Mouse (Mus musculus): ENCODE data around the gene Lhfpl4. TPM values are rescaled to one million over a fixed set of nuclear protein-coding genes. Genes with fewer than 3 reads are reported as not detected.
A peak's percentile ranks its signal among the peaks of the same experiment; 100 is the strongest.

The Lhfpl4 gene
- polyA plus RNA-seq, 1 experiment from 2014 or later = 1.2 TPM

GRCm38 (mm10) chr6:113160106-113160505, 35.1 kb downstream of the Lhfpl4 start:
- ATAC-seq (replicated peaks; ENCODE audit: low FRiP score, low TSS enrichment, low read depth) = no peak
- H3K4me3 ChIP-seq (ENCODE audit: low read depth, low read length) = no peak overlapping the region
- no peaks in the 10 kb centered on the region for H3K27me3 ChIP-seq (replicated peaks; ENCODE audit: control insufficient read depth, insufficient read depth, low read length)
- no peak overlapping the region for H3K27ac ChIP-seq (ENCODE audit: low read depth)
- 97% methylated on average over 10 of the region's 10 CpGs for WGBS
- H3K36me3 ChIP-seq (ENCODE audit: control insufficient read depth, insufficient read depth, low read length) = peaks cover 21% of the 10 kb centered on the region
- no peak for DNase-seq (ENCODE audit: low spot score)
- no peaks in the 10 kb centered on the region for H3K9me3 ChIP-seq (ENCODE audit: control insufficient read depth, low read length)
- no peak overlapping the region for H3K4me2 ChIP-seq (ENCODE audit: low read length)
- no peak overlapping the region for H3K9ac ChIP-seq (ENCODE audit: low read length)
- H3K4me1 ChIP-seq (replicated peaks; ENCODE audit: control insufficient read depth, insufficient read depth, low read length) = no peaks in the 10 kb centered on the region

DNA sequence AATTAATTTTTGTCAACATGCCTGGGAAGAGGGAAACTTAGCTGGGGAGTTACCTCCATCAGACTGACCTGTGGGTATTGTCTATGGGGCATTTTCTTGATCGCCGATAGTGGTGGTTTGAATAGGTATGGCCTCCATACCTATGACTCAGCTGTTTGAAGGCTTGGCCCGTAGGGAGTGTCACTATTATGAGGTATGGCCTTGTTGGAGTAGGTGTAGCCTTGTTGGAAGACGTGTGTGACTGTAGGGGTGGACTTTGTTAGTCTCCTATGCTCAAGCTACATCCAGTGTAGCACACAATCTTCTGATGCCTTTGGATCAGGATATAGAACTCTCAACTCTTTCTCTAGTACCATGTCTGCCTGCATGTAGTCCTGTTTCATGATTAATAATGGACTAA, 39.1 kb downstream of the Lhfpl4 start:
- Histone ChIP-seq H3K9me3 (ENCODE audit: control insufficient read depth, low read length) (no peaks in the 10 kb centered on the region), H3K4me3 (ENCODE audit: low read depth, low read length) (no peak overlapping the region), H3K27ac (ENCODE audit: low read depth) (no peak overlapping the region), H3K36me3 (ENCODE audit: control insufficient read depth, insufficient read depth, low read length) (peaks cover 61% of the 10 kb centered on the region), H3K4me2 (ENCODE audit: low read length) (no peak overlapping the region), H3K4me1 (replicated peaks; ENCODE audit: control insufficient read depth, insufficient read depth, low read length) (no peaks in the 10 kb centered on the region), H3K27me3 (replicated peaks; ENCODE audit: control insufficient read depth, insufficient read depth, low read length) (no peaks in the 10 kb centered on the region), H3K9ac (ENCODE audit: low read length) (no peak overlapping the region)
- ATAC-seq (replicated peaks; ENCODE audit: low FRiP score, low TSS enrichment, low read depth) = no peak; the same call in 1 of the 2 replicates
- DNase-seq (ENCODE audit: low spot score) = peak; percentile 39
- WGBS = 86% methylated on average over 4 of the region's 4 CpGs

- H3K36me3 ChIP-seq (ENCODE audit: control insufficient read depth, insufficient read depth, low read length) = peaks cover 69% of the 10 kb centered on the region
- no peak overlapping the region for H3K4me2 ChIP-seq (ENCODE audit: low read length)
- no peak overlapping the region for H3K9ac ChIP-seq (ENCODE audit: low read length)
- H3K27ac ChIP-seq (ENCODE audit: low read depth) = no peak overlapping the region
- DNase-seq (ENCODE audit: low spot score) (peak; percentile 41), ATAC-seq (replicated peaks; ENCODE audit: low FRiP score, low TSS enrichment, low read depth) (no peak)
- no peak overlapping the region for H3K4me3 ChIP-seq (ENCODE audit: low read depth, low read length)
- H3K27me3 ChIP-seq (replicated peaks; ENCODE audit: control insufficient read depth, insufficient read depth, low read length) = no peaks in the 10 kb centered on the region
- no peaks in the 10 kb centered on the region for H3K9me3 ChIP-seq (ENCODE audit: control insufficient read depth, low read length)
- 89% methylated on average over 6 of the region's 6 CpGs for WGBS
- no peaks in the 10 kb centered on the region for H3K4me1 ChIP-seq (replicated peaks; ENCODE audit: control insufficient read depth, insufficient read depth, low read length)
These were observed 40.3 kb downstream of the Lhfpl4 start for GRCm38 (mm10) chr6:113154886-113155285.

GRCm38 (mm10) chr6:113154071-113154470, 41.1 kb downstream of the Lhfpl4 start:
- no peak overlapping the region for H3K9ac ChIP-seq (ENCODE audit: low read length)
- H3K4me3 ChIP-seq (ENCODE audit: low read depth, low read length) = no peak overlapping the region
- H3K4me1 ChIP-seq (replicated peaks; ENCODE audit: control insufficient read depth, insufficient read depth, low read length) = no peaks in the 10 kb centered on the region
- ATAC-seq (replicated peaks; ENCODE audit: low FRiP score, low TSS enrichment, low read depth) (no peak), DNase-seq (ENCODE audit: low spot score) (peak; percentile 47)
- no peak overlapping the region for H3K27ac ChIP-seq (ENCODE audit: low read depth)
- H3K36me3 ChIP-seq (ENCODE audit: control insufficient read depth, insufficient read depth, low read length) = peaks cover 77% of the 10 kb centered on the region
- H3K4me2 ChIP-seq (ENCODE audit: low read length) = no peak overlapping the region
- 94% methylated on average over 8 of the region's 8 CpGs for WGBS
- no peaks in the 10 kb centered on the region for H3K27me3 ChIP-seq (replicated peaks; ENCODE audit: control insufficient read depth, insufficient read depth, low read length)
- no peaks in the 10 kb centered on the region for H3K9me3 ChIP-seq (ENCODE audit: control insufficient read depth, low read length)

- DNase-seq (ENCODE audit: low spot score) (no peak), ATAC-seq (replicated peaks; ENCODE audit: low FRiP score, low TSS enrichment, low read depth) (no peak)
- no peaks in the 10 kb centered on the region for H3K4me1 ChIP-seq (replicated peaks; ENCODE audit: control insufficient read depth, insufficient read depth, low read length)
- no peak overlapping the region for H3K9ac ChIP-seq (ENCODE audit: low read length)
- H3K4me2 ChIP-seq (ENCODE audit: low read length) = no peak overlapping the region
- no peaks in the 10 kb centered on the region for H3K27me3 ChIP-seq (replicated peaks; ENCODE audit: control insufficient read depth, insufficient read depth, low read length)
- WGBS = 96% methylated on average over 4 of the region's 4 CpGs
- H3K9me3 ChIP-seq (ENCODE audit: control insufficient read depth, low read length) = no peaks in the 10 kb centered on the region
- peaks cover 94% of the 10 kb centered on the region for H3K36me3 ChIP-seq (ENCODE audit: control insufficient read depth, insufficient read depth, low read length)
- H3K4me3 ChIP-seq (ENCODE audit: low read depth, low read length) = no peak overlapping the region
- no peak overlapping the region for H3K27ac ChIP-seq (ENCODE audit: low read depth)
These were observed 49.9 kb downstream of the Lhfpl4 start for GRCm38 (mm10) chr6:113145249-113145648.

GRCm38 (mm10) chr6:113144764-113145163, 50.4 kb downstream of the Lhfpl4 start:
- WGBS = 98% methylated on average over 1 of the region's 1 CpGs
- no peaks in the 10 kb centered on the region for H3K4me1 ChIP-seq (replicated peaks; ENCODE audit: control insufficient read depth, insufficient read depth, low read length)
- DNase-seq (ENCODE audit: low spot score) (no peak), ATAC-seq (replicated peaks; ENCODE audit: low FRiP score, low TSS enrichment, low read depth) (no peak)
- no peak overlapping the region for H3K27ac ChIP-seq (ENCODE audit: low read depth)
- H3K9ac ChIP-seq (ENCODE audit: low read length) = no peak overlapping the region
- H3K27me3 ChIP-seq (replicated peaks; ENCODE audit: control insufficient read depth, insufficient read depth, low read length) = no peaks in the 10 kb centered on the region
- no peak overlapping the region for H3K4me2 ChIP-seq (ENCODE audit: low read length)
- no peaks in the 10 kb centered on the region for H3K9me3 ChIP-seq (ENCODE audit: control insufficient read depth, low read length)
- peaks cover 94% of the 10 kb centered on the region for H3K36me3 ChIP-seq (ENCODE audit: control insufficient read depth, insufficient read depth, low read length)
- H3K4me3 ChIP-seq (ENCODE audit: low read depth, low read length) = no peak overlapping the region

DNA sequence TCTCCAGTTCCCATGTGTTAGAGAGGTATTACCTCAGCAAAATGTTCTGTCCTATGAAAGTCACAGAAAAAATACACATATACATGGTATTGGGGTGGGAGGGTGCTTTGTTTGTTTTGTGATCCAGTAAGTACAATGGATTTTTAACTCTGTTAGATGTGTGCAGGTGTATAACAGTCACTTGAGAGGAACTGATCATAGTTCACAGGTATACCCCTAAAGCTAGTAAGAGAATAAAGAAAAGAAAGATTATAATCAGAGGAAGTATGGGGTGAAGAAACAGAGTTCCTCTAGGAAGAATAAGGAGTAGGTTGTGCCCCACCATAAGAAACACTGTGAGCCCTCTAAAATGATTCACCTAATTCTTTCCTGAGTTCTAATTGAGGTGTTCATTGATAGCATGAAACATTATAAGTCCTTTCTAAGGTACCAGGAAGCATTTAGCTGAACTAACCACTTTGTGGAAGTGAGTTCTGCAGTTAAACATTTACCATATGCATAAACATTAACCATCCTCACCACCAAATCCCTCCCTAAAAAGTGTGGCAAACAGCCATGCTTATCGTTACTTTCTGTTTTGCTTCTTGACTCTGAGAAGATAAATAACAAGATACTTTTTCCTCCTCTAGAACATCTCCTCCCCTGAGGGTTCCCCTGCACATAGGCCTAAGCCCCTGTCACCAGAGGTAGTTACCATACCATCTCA, 53.6 kb downstream of the Lhfpl4 start:
- no peak for DNase-seq (ENCODE audit: low spot score)
- no peak overlapping the region for H3K4me3 ChIP-seq (ENCODE audit: low read depth, low read length)
- H3K9me3 ChIP-seq (ENCODE audit: control insufficient read depth, low read length) = no peaks in the 10 kb centered on the region
- H3K27ac ChIP-seq (ENCODE audit: low read depth) = 0 out of 2 replicates have a peak overlapping the region, but pooled peaks have one; percentile 0
- no peak overlapping the region for H3K4me2 ChIP-seq (ENCODE audit: low read length)
- no peaks in the 10 kb centered on the region for H3K27me3 ChIP-seq (replicated peaks; ENCODE audit: control insufficient read depth, insufficient read depth, low read length)
- 68% methylated on average over 1 of the region's 1 CpGs for WGBS
- H3K4me1 ChIP-seq (replicated peaks; ENCODE audit: control insufficient read depth, insufficient read depth, low read length) = no peaks in the 10 kb centered on the region
- H3K9ac ChIP-seq (ENCODE audit: low read length) = no peak overlapping the region
- ATAC-seq (replicated peaks; ENCODE audit: low FRiP score, low TSS enrichment, low read depth) = no peak; the same call in 1 of the 2 replicates
- peaks cover 93% of the 10 kb centered on the region for H3K36me3 ChIP-seq (ENCODE audit: control insufficient read depth, insufficient read depth, low read length)

DNA sequence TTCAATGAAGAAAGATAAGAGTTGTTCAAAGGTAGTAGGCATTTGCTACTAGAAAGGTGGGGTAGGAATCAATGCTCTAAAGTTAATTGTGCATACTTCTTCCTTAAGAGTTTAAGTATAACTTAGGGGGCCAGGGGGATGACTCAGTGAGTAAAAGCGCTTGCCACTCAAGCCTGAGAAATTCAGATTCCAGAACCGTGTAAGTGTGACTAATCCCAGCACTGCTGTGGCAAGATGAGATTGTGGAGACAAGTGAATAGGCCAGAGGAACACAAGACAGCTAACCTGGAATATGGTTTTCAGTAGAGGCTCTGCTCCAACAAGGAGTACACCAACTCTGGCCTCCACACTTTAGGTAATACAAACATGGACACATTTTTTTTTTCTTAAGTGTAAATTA, 61.8 kb downstream of the Lhfpl4 start:
- WGBS = 78% methylated on average over 2 of the region's 2 CpGs
- DNase-seq (ENCODE audit: low spot score) (no peak), ATAC-seq (replicated peaks; ENCODE audit: low FRiP score, low TSS enrichment, low read depth) (no peak)
- no peak overlapping the region for H3K4me3 ChIP-seq (ENCODE audit: low read depth, low read length)
- H3K4me1 ChIP-seq (replicated peaks; ENCODE audit: control insufficient read depth, insufficient read depth, low read length) = no peaks in the 10 kb centered on the region
- no peaks in the 10 kb centered on the region for H3K9me3 ChIP-seq (ENCODE audit: control insufficient read depth, low read length)
- H3K27me3 ChIP-seq (replicated peaks; ENCODE audit: control insufficient read depth, insufficient read depth, low read length) = no peaks in the 10 kb centered on the region
- H3K36me3 ChIP-seq (ENCODE audit: control insufficient read depth, insufficient read depth, low read length) = peaks cover 84% of the 10 kb centered on the region
- H3K9ac ChIP-seq (ENCODE audit: low read length) = no peak overlapping the region
- no peak overlapping the region for H3K4me2 ChIP-seq (ENCODE audit: low read length)
- H3K27ac ChIP-seq (ENCODE audit: low read depth) = no peak overlapping the region

DNA sequence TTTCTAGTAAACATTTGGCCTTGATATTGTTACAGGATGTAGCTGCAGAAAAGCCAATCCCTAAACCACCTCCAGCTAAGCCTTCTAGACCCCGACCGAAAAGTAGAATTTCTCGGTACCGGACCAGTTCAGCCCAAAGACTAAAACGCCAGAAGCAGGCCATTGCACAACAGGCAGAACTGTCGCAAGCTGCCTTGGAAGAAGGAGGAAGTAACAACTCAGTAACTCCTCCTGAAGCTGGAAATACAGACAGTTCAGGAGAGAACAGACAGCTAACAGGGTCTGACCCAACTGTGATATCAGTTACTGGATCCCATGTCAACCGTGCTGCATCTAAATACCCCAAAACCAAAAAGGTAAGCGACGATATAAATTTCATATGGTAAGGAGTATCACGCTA, 74.4 kb downstream of the Lhfpl4 start:
- no peaks in the 10 kb centered on the region for H3K9me3 ChIP-seq (ENCODE audit: control insufficient read depth, low read length)
- 94% methylated on average over 10 of the region's 10 CpGs for WGBS
- H3K36me3 ChIP-seq (ENCODE audit: control insufficient read depth, insufficient read depth, low read length) = peaks cover 95% of the 10 kb centered on the region
- H3K4me2 ChIP-seq (ENCODE audit: low read length) = no peak overlapping the region
- no peak overlapping the region for H3K9ac ChIP-seq (ENCODE audit: low read length)
- ATAC-seq (replicated peaks; ENCODE audit: low FRiP score, low TSS enrichment, low read depth) (no peak), DNase-seq (ENCODE audit: low spot score) (no peak)
- H3K4me3 ChIP-seq (ENCODE audit: low read depth, low read length) = no peak overlapping the region
- no peak overlapping the region for H3K27ac ChIP-seq (ENCODE audit: low read depth)
- H3K27me3 ChIP-seq (replicated peaks; ENCODE audit: control insufficient read depth, insufficient read depth, low read length) = no peaks in the 10 kb centered on the region
- H3K4me1 ChIP-seq (replicated peaks; ENCODE audit: control insufficient read depth, insufficient read depth, low read length) = no peaks in the 10 kb centered on the region

Data from intestine, embryonic 14.5 days (tissue).